Mouse (Mus musculus): ENCODE measurements around the gene Hoxa3. TPM values are rescaled to one million over a fixed set of nuclear protein-coding genes. Genes with fewer than 3 reads are reported as not detected.
A peak's percentile ranks its signal among the peaks of the same experiment; 100 is the strongest.

The Hoxa3 gene
- total RNA-seq, 2 experiments from 2014 or later = 1.2 TPM

DNA sequence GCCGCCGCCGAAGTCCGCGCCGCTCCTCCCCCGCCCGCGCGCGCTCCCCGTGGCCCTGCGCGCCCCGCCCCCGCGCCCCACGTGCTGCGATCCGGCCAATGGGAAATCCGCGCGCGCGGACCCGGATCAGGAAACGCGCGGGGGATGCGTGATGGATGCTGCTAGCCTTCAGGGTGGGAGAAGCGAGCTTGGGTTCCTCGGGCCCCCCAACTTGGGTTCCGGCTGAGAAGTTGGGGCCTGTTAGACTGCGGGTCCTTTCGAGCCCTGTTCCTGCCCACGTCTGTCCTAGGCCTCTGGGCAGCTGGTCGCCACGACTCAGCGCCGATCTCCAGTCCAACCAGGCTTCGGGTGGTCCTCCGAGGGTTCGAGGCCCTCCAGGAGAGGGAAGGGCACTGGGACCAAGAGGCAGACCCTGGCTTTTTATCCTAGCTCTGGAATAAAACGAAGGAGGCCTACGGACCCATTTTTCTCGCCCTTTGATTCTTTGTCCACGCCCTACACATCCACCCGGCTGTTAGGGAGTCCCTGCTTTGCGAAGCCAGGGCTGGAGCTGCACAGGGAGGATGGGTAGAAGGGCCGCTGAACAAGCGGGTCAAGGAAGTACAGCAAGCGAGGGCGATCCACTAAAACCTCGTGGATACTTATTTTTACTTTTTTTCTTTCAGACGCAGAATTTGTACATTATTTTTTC is 21.1 kb downstream of the Hoxa3 start:
- DNase-seq = peak; percentile 81
- intact Hi-C loops (cut with DNase I) = no loop called here

DNA sequence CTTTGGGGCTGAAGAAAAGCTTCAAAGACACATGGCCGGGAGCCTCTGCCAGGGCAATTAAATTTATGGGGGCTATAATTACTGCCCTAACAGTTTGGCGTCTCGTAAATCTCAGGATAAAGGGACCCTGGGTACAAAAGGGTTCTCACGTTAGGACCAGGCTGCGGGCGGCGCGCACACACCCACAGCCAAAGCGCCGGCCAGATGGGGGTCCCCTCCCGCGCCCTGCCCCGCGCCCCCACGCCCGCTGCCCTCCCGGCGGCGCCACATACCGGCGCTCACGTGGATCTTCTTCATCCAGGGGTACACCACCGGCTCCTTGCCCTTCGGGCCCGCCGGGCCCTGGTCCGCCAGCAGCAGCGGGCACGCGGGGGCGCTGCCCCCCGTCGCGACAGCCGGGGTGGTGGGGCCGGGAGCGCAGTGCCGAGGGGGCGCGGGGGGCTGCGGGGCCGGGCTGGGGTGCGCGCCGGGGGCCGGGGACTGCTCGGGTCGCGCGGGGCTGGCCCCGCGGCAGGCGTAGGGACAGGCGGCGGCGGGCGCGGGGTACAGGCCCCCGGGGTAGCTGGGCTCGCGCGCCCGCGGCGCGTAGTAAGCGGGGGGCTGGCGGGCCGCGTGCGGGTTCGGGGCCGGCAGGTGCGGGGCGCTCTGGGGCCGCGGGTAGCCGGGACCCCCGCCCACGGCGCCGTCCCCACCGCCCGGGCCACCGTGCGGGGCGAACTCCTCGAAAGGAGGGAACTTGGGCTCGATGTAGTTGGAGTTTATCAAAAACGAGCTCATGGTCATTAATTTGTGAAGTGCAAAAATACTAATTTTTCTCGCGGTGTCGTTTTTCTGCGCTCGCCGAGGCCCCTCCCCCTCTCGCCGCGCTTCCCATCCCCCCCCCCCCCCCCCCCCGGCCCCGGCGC is 22.0 kb downstream of the Hoxa3 start, which contains the start of gene Hoxa4:
Gene Hoxa4, minus strand, starts transcription at position 848 of the 905 bp plus-strand sequence.
- no peak for DNase-seq
- intact Hi-C loops (cut with DNase I) = no loop called here

DNA sequence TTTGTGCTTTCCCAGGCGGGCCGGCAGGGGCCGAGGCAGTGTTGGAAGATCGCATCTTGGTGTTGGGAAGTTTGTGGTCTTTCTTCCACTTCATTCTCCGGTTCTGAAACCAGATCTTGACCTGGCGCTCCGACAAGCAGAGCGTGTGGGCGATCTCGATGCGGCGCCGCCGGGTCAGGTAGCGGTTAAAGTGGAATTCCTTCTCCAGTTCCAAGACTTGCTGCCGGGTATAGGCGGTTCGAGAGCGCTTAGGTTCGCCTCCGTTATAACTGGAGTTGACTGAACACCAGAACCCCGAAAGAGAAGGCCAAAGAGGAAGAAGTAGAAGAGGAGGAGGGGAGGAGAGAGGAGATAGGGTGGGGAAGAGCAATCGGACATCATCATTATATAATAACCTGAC is 22.7 kb downstream of the Hoxa3 start:
- DNase-seq = no peak
- intact Hi-C loops (cut with DNase I) = no loop called here

DNA sequence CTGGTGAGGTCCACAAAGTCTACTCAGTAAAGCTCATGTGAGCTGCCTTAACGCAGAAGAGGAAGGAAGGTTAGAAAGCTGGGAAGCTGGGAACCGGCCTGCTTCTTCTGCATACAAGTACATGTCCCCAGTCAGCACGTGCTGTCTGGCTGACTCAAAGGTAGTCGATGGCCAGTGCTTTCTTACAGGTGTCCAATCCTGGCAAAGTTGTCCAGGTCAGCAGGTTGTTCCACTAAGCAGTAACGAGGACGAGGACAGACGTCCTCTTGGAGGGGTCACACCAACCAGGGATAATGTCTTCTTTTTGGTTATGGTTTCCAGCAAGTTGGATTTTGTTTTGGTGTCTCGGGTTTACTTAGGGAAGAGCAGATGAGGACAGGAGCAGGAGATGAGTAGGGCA is 23.2 kb downstream of the Hoxa3 start:
- DNase-seq = no peak
- intact Hi-C loops (cut with DNase I) = no loop called here

DNA sequence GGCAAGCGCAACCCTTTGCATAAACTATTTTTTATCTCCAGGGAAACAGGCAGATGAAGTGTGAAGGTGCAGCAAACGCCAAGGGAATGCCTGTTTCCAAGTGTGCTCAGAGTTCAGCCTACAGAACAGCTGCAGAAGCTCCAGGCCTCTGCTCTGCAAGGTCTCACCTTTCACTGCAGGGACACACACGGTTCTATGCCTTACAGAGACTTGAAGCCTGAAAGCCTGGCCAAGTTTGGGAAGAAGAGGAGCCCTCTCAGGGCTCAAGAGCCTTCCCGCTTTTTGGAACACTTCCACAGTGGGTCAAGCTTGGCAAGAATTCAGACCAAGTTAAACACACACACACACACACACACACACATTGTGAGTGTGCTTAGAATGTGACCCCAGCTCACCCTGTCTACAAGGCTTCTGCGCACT is 24.0 kb downstream of the Hoxa3 start:
- DNase-seq = no peak
- intact Hi-C loops (cut with DNase I) = no loop called here

DNA sequence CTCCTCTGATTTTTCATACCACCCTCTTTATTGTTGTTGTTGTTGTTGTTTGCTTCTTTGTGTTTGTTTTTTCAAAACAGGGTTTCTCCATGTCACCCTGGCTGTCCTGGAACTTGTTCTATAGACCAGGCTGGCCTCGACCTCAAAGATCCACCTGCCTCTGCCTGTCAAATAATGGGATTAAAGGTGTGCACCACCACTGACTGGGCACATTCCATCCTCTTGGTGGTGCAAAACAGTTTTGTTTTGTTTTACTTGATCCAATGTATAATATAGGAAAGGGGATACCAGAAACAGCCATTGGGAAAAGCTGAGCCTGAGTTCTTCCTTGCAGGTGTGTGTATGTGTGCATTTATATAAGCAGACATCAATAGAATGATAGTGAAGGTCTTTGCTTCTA is 26.6 kb downstream of the Hoxa3 start:
- intact Hi-C loops (cut with DNase I) = no loop called here
- DNase-seq = no peak

DNA sequence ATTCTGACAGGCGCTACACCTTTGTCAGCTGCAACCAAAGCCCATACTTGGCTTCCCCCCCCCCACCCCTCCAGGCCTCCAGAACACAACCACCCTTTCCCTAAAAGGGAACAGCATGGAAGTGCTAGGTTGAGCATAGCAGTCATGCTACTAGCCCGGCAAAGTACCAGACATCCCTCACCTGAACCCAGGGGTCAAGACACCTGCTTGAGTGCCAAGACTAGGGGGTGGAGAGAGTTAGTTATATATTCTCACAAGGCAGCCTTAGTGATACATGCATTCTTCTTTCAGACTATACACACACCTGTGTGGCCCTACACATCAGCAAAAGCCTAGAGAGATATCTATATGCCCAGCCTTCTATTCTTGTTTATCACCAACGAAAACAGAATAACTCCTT is 27.3 kb downstream of the Hoxa3 start:
- DNase-seq = no peak
- intact Hi-C loops (cut with DNase I) = no loop called here

DNA sequence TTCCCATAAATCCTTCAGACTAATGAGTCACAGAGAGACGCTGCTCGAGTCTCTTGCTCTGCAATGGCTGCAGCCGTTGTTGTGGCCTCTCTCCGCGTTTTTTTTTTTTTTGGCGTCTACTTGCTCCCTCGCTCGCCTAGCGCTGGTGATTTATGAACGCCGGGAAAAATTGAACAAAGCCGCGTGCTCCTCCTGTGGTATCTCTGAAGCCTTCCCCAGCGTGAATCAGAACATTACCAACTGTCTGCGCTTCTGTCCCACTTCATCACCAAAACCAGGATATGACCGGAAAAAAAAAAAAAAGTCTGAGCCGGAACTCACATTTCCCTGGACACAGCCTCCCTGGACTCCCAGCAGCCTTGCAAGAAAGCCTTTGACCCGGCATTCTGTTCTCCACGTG is 27.9 kb downstream of the Hoxa3 start:
- DNase-seq = no peak
- intact Hi-C loops (cut with DNase I) = no loop called here

DNA sequence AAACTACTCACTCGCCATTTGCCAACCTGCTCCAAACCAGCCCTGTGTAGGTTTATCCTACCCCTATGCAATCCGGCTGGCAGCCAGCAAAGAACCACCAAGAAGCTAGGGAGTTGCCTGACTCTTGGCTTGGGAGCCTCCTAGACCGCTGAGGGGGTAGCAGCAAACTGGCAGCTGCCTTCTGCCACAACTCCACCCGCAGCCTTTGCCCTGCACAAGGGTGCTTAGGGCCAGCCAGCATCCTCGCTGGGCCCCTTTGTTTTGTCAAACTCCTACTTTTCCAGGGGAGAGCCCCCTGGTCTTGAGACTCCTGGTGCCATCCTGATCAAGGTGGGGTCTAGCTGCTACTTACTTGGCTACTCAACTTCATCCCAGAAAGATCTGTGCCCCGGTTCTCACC is 28.5 kb downstream of the Hoxa3 start:
- DNase-seq = no peak
- intact Hi-C loops (cut with DNase I) = no loop called here

DNA sequence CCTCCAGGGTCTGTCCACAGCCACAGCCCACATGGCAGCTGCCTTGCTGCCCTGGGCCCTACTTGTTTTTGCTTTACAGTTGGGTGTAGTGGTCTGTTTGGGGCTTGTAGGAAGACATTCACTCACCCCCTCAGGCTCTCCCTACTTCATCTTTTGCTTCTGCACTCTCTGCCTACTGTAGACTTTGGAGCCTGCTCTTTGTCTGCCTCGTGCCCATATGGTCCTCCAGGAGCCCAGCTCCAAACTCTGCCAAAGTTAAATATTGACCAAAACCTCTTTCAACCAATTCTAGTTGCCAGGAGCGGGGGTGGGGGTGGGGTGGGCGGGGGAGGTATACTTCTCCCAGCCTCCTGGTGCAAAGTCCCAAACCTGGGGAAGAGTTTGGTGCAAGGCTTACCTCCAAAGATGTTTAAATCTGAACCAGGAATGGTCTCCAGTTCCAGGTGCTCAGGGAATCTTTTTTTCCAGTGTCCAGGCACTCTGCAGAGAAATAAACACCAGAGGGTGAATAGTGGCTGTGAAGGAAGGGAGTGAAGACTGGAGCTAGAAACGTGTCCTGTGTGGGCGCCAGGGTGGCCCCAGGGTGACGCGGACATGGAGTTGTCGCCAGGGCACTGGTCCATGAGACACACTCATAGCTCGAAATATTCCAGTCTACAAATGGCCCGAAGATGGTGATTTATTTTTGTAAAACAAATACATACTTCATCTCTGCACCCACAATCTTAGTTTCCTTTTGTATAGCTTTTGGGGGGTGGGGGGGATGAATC is 29.6 kb downstream of the Hoxa3 start:
- no peak for DNase-seq
- intact Hi-C loops (cut with DNase I) = no loop called here

DNA sequence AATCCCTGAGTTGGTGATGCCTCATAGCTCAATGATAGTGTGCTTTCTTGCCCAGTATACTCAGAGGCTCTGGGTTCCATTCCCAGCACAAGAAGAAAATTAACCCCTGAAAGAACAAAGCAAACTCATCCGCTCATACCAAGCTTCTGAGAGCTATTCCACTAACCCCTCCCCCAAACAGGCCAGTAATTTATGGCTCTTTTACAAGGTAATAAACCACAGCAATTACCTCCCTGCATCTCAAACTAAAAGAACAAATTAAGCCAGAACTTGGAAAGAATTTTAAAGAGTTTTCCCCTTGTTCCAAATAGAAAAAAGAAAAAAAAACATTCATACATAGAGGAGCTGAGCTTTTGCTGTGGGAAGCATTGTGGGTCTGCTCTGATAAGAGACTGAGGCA is 30.3 kb downstream of the Hoxa3 start:
- intact Hi-C loops (cut with DNase I) = no loop called here

DNA sequence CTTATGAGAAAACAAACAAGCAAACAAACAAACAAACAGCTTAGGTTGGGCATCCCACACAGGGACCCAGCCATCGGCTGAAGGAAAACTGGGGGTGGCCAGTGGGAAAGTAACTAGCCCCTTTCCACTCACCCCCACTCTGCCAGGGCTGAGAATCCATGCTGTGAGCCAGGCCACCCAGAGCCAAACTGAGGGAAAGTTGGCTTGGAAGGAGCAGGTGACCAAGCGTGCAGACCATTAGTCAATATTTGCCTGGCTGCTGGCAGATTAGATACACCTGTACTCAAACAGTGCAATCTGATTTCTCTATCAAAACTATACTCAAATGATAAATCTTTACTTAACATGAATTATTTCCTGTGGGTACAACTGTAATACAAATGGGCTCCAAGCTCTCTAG is 31.1 kb downstream of the Hoxa3 start:
- intact Hi-C loops (cut with DNase I) = no loop called here
- no peak for DNase-seq

More for the DNA sequence above, 30.3 kb downstream of the Hoxa3 start:
- DNase-seq = no peak

DNA sequence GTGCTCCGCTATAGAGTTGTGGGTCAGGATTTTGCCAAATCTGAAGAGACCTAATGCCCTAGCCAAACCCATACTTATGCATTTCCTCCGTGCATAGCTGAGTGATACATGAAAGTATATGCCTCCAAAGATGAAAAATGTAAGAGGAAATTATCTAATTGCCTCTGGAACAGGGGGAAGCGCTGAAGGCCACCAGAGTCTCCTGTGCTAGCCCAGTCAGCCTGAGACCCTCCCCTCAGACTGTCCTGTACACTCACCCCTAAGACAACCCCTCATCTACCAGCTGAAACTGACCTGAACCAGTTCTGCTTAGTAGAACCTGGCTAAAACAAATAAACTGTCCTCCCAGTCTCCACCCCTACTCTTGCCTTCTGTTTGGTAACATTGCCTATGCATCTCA is 32.4 kb downstream of the Hoxa3 start:
- intact Hi-C loops (cut with DNase I) = no loop called here
- DNase-seq = no peak

DNA sequence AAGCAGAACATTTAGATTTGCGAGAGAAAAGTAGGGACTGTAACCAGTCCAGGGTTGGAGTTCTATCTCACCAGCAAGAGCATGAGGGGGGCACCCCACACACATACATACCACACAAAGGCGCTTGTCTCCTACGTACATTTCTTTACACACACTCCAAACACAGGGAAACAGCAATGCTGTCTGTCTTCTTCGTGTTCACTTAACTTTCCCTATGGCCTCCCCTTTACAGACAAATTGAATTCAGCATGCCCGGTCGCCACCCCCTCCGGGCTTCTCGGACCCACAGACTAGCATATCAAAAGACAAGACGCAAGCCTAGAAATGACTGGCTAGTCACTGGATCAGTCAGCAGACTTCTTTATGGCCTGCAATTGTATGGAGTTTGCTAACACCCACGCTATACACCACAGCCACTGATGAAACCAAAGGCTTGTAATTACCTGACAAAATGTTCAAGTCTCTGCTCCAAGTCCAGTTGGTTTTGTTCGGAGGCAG is 32.9 kb downstream of the Hoxa3 start:
- no peak for DNase-seq
- intact Hi-C loops (cut with DNase I) = no loop called here

DNA sequence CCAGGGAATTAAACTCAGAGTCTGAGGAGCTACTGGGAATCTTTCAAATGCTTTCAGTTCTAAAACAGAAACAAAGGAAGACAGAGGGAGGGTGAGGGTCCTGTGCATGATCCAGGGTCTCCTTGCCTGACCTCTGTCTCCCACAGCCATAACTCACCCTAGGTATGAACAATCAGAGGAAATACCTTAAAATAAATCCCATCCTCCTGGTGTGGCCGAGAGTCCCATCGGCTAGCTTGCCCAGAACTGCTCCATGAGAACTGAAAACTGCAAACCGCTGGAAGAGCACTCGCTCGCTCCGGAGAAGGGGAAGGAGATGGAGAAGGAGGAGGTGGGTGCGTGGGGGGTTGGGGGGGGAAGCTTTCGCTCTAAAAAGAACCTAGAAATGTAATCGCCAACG is 33.4 kb downstream of the Hoxa3 start:
- DNase-seq = no peak
- intact Hi-C loops (cut with DNase I) = no loop called here

DNA sequence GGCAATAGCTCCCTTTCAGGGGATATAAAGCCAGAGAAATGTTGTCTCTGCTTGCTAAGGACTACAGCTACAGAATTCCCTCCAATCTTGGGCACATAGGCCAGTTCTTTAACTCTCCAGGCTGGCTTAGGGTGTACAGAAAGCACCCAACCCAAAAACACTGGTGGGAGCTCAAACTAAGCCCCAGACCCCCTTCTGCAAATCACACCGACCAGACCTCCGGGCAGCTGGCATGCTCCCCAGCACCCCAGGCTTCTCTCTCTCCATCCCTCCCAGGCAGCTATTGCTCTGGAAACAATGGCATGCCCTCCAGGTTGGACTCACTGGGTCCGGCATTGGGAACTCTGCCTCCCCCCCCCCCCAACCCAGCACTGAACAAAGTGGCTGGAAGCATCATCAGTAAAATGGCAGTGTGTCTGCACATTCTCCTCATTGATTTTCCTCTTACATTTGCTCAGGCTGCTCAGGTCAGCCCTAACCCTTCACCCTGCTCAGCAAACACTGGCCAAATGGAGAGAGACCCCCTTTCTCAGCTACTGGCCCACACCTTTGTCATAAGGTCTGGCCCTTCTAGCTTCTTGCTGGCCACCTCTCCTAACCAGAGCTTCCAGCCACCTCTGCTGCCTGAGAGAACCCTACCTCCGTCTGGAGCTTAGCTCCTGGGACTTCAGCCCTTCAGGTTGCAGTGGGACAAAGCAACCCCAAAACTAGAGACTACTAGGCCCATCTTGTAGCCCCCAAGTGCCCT is 34.0 kb downstream of the Hoxa3 start:
- intact Hi-C loops (cut with DNase I) = no loop called here
- no peak for DNase-seq

DNA sequence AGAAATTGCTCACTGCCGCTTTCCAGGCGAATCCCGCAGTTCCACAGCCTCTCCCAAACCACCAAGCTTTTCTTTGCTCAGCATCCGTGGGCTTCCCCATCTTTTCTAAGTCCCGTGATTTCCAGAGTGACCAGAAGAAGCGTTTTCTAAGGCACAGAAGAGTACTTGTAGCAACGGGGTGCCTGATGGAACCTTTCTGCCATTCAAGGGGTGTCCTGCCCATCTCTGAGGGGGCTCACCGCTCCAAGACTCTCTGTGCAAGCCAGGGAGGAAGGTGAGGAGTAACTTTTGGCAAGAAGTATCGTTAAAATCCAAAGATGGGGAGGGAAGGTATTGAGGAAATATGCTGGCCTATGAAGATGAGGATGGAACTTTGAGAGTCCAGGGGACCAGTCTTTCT is 35.3 kb downstream of the Hoxa3 start:
- no peak for DNase-seq
- intact Hi-C loops (cut with DNase I) = no loop called here

DNA sequence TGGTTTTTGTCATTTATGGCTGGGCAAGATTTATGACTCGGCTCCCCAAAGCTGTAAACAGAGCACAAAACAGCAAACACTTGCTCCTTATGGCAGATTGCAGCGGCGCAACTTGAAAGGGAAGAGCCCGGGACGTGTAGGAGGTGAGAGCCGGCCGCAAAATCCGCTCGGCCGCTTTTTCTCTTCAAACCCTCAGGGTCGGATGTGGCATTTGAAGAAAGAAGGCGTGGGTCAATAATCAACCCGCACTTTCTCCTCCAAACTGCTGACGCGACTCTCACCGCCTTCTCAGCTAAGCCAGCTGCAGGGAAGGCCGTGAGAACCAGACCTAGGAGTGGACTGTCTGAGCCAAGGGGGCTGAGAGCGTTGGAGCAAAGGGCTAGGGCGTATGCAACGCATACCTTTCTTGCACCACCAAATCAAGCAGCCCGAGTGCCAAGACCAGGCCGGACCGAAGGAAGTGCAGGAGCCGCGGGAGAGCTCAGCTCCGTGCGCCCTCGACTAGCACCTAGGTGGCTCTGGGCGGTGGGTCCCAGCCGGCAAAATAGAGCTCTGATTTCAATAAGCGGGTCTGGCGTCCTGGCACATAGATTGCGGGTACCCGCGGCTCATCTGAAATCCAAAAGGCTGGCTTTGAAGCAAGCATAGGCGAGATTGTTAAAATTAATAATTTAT is 35.9 kb downstream of the Hoxa3 start, which contains the start of gene 5730596B20Rik:
Gene 5730596B20Rik, plus strand, starts transcription at position 438 of the 675 bp plus-strand sequence.
- intact Hi-C loops (cut with DNase I) = no loop called here
- no peak for DNase-seq

DNA sequence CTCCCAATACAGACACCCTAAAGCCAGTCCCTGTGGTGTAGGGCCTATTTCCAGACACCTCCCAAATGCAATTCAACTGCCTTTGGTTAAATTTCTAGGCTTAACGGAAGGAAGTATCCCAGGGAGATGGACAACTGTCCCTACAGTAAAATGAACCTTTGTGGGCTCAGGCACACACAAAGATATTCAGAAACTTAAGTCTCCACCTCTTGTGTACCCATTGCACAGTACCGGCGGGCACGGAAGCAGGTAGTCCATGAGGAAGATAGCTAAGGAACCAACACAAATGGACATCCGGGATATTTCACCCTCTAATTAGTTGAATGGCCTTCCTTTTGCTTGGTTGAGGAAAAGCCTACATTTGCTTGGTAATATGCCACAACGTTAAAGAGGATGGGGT is 36.7 kb downstream of the Hoxa3 start:
- intact Hi-C loops (cut with DNase I) = no loop called here
- DNase-seq = no peak

DNA sequence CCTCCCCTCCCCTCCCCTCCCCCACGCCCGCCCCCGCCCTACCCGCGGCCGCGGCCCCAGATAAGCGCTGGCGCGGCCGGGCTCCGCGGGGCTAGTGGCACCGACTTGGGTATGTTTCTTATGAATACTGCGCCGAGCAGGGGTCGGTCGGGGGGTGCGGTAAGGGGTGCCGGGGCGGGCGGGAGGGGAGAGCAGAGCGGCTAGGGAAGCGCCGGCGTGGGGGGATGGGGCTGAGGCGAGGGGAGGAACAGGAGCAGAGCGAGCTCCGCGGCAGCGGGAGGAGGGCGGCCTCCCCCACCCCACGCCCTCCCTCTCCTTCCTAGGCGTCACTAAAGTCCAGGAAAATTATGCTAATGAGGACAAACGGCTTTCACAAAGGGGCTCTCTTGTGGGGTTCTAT is 37.3 kb downstream of the Hoxa3 start:
- DNase-seq = no peak
- intact Hi-C loops (cut with DNase I) = no loop called here
